Mouse (Mus musculus) kidney, adult 9 months (tissue): ENCODE measurements around the gene Mblac1.
A peak's percentile ranks its signal among the peaks of the same experiment; 100 is the strongest.
"Not testable (repeated sequence)": the region's sequence is repeated elsewhere in the genome, so short reads cannot be mapped to it uniquely, and the experiment has no call there.

Experiments
- DNase-seq: peaks from one replicate; pipeline ENCODE4 v3.0.0; 2022

Mblac1 gene

GRCm38 (mm10) chr5:138193771-138194727, at the start of gene Mblac1:
Gene Mblac1, plus strand, starts transcription at chr5:138194314.
- peak; percentile 94 for DNase-seq

GRCm38 (mm10) chr5:138154390-138154789, 39.7 kb upstream of the Mblac1 start:
- DNase-seq = no peak

DNA sequence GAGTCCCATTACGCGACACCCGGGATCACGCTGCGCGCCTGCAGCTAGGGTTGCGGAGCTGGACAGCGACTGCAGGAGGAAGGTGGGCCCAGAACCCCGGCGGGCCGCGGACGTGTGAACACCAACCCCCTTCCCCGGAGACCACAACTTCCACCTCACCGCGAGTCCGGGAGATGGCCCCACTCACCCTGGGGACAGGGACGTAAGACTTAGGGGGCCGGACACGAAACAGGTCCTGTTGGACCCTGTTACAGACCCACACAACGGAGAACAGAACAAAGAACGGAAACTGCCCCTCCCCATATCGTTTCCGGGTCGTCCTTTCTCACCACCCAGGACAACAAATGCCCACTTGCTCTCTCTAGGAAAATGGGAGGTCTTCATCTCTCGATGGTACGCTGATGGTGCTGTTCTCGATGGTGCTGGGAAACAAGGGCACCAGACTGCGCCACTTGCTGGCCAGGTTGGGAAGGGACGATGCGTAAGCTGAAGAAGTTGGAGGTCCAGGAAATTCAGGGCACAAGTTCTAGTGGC, 38.6 kb upstream of the Mblac1 start, which contains the start of gene Zfp113:
Gene Zfp113 (minus strand): TSS at position 302 of the 534 bp plus-strand sequence.
- DNase-seq = peak; percentile 98

DNA sequence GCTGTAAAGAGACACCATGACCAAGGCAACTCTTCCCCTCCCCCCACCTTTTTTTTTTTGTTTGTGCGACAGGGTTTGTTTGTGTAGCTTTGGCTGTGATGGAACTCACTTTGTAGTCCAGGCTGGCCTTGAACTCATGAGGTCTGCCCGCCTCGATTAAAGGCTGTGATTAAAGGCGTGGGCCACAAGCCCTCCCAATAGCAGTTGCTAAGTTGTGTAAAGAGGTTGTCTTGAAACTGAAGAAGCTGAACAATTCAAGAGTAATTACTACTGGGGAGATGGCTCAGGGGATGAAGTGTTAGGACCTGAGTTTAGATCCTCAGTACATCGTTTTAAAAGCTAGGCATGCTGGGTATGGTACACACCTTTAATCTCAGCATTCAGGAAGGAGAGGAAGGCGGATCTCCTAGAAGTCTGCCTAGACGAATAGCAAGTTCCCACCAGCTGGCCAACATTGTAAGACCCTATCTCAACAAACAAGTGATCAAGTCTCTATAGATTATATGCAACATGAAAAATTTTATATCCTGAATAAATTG, 33.8 kb upstream of the Mblac1 start:
- DNase-seq = no peak

DNA sequence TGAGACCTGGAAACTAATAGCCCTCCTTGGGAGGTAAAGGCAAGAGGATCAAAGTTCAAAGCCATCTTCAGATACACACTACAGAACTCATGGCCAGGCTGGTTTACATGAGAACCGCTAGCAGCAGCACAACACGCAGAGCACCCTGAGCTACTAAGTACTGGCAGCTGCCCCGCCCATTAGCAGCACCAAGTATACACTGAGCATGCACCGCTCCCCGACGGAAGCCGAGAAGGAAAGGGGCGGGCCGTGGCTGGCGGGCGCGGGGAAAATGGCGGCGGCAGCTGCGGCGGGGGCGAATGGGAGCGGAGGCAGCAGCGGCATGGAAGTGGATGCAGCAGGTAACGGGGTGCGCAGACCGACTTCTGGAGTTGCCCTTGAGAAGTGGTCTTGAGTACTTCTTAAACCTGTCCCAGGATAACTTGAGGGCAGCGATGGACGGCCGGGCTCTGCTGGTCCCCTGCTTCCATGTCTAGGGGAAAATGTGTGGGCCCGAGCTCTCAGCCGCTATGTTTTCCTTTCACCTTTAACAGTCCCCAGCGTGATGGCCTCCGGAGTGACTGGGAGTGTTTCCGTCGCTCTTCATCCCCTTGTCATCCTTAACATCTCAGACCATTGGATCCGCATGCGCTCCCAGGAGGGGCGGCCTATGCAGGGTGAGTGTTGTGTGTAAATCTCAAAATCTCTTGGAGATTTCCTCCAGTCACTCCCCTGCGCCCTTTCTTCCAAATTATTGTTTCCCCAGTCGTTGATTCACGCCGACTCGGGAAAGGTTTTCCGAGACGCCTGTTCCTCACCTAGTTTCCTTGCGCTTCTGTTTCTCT, 33.1 kb upstream of the Mblac1 start, which contains the start of gene Cops6:
Gene Cops6 (plus strand): TSS at position 230 of the 824 bp plus-strand sequence.
- peak; percentile 95 for DNase-seq

DNA sequence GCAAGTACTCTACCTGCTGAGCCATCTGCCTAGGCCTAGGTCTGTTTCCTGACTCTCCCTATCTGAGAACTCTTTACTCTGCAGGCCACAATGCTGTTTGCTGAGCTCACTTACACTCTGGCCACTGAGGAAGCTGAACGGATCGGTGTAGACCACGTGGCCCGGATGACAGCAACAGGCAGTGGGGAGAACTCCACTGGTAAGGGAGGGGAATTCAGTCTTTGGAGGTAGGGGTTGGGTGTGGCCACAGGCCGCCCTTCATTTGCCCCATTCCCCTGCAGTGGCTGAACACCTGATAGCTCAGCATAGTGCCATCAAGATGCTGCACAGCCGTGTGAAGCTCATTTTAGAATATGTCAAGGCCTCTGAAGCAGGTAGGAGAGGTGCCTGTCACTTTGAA, 31.1 kb upstream of the Mblac1 start:
- DNase-seq = no peak

GRCm38 (mm10) chr5:138163610-138164009, 30.5 kb upstream of the Mblac1 start:
- DNase-seq = no peak

GRCm38 (mm10) chr5:138165594-138165993, 28.5 kb upstream of the Mblac1 start:
- no peak for DNase-seq

DNA sequence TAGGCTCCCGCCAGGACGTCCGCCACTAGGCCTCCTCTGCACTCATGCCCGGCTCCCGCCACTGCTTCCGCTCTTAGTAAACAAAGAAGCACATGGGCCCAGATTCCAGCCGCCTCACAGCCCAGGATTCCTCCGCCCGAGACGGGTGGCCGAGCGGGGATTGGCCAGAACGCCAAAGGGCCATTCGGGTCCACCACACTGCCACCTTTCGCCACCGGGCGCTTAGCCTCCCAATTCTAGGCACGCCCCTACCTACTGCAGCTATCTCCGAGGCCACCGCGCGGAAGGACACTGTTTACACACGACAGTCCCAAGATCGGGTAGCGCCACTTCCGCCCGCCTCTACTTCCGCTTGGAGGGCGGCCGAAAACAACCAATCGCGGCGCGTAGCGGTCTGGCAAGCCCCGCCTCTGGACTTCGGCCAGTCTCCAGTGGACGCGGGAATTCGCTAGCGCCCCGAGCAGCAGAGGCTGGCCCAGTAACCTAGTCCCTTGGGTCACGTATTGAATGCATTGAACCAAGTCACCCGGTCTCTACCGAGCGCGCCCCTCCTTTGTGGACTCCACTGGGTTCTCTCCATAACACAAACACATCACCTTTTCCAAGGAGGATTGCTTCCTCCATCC, 23.1 kb upstream of the Mblac1 start:
- DNase-seq = peak; percentile 98

GRCm38 (mm10) chr5:138171695-138172491, 22.2 kb upstream of the Mblac1 start, which contains the start of the genes Ap4m1 and Mcm7:
Gene Ap4m1, plus strand, starts transcription at chr5:138172002.
Gene Mcm7, minus strand, starts transcription at chr5:138172422.
- DNase-seq = peak; percentile 99

- DNase-seq = no peak
Observed at GRCm38 (mm10) chr5:138173217-138173616, 20.9 kb upstream of the Mblac1 start.

GRCm38 (mm10) chr5:138186950-138187638, 7.0 kb upstream of the Mblac1 start, which contains the start of the genes Taf6 and Cnpy4:
Gene Taf6, minus strand, starts transcription at chr5:138187451.
Gene Cnpy4, plus strand, starts transcription at chr5:138187485.
- DNase-seq = peak; percentile 91

DNA sequence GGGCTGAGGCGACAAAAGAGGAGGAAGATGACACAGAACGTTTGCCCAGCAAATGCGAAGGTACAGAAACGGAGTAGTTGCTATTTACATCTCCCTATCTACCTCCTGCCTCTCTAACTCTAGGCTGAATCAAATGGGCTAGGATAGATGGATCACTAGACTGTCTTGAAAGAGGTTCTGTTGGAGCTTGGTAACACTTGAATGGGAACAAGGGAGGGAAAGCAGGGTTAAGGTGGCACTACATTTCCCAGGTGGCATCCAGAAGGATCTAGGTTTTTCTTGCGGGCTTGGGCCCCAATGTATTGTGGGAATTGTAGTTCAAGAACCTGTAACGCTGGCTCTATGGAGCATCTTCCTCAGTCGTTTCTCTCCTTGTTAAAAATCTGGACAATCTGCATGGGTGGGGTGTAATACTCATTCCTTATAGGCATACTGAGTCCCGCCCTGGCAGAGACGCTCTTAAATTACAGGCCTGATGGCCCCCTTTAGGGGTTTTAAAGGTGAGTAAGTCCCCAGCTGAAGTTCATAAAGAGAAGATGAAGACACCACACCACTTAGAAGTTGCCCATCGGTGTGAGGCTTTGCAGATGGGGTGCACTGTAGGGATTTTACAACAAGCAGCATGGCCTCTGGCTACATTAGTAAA, 6.3 kb upstream of the Mblac1 start:
- DNase-seq = peak; percentile 87

GRCm38 (mm10) chr5:138194755-138195345, 736 bp downstream of the Mblac1 start:
- DNase-seq = no peak

DNA sequence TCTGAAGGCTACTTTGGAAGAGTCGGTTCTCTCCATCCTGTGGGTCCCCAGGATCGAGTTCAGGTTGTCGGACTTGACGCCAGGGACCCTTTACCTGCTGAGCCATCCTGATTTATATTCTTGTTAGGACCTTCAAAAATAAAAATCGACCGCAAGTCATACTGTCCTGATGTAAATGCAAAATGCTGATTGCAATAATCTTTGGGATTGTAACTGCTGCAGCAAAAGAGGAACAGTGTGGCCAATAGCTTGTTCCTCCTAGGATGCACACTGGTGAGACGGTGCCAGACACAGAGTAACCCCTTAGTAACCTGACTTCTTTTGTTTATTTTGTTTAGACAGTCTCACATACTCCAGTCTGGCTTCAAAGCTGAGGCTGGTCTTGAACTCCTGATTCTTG, 1.3 kb downstream of the Mblac1 start:
- DNase-seq = no peak

DNA sequence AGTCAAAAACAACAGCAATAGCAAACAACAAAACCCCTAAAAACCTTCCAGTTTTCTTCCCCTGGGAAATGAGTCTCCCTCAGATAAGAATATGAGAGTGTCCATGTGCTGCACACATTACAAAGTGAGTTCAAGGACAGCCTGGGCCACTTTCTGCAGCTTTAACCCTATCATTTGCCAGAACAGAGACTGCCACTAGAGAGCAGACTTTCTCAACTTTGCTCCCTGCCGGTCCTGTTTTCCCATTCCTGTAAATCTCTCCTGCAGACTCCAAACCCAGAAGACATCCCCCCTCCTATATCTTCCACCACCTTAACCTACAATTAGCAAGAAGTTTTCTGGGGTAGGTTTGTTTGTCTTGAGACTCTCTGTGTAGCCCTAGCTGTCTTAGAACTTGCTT, 5.5 kb downstream of the Mblac1 start:
- peak; percentile 41 for DNase-seq

DNA sequence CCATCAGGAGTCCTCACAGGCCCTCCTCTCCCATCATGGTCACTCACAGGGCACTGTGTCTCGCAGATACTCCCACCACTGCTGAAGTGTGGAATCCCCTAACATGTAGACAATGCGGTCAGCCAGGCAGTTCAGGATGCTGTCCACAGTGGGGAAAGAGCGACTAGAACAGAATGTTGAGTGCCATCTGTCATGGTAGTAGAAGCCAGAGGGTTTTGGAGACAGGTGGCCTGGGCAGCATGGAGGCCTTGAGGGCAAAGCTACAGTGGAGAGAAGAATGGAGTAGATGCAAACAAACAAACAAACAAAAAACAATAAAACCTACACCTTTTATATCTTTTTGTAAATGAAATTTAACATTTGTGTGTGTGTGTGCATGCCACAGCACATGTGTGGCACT, 8.0 kb downstream of the Mblac1 start:
- DNase-seq = no peak

- DNase-seq = no peak
Observed at GRCm38 (mm10) chr5:138207253-138207652, 13.1 kb downstream of the Mblac1 start.

GRCm38 (mm10) chr5:138207873-138208272, 13.8 kb downstream of the Mblac1 start:
- no peak for DNase-seq

- DNase-seq = not testable (repeated sequence)
Observed at GRCm38 (mm10) chr5:138216632-138217031, 22.5 kb downstream of the Mblac1 start.
